Mouse (Mus musculus) liver, postnatal 0 days (tissue): Measurements from ENCODE around the gene Mxi1.

Experiments
- CTCF ChIP-seq: sonication (generic); IDR thresholded peaks from 2 replicates; pipeline ENCODE4 v1.5.1; 2016; ENCODE audit warnings: antibody characterized with exemption, low read depth
- EP300 ChIP-seq: IDR thresholded peaks from 2 replicates; pipeline ENCODE4 v1.6.1; 2016; ENCODE audit warnings: antibody characterized with exemption, low read depth, mild to moderate bottlenecking

GRCm38 (mm10) chr19:53377652-53378051 lies 67.3 kb downstream of the Mxi1 start:
- TF ChIP-seq CTCF (no peak), EP300 (no peak)
